Mouse (Mus musculus) neural tube, embryonic 14.5 days (tissue): ENCODE measurements around the gene Dact3. TPM values are rescaled to one million over a fixed set of nuclear protein-coding genes. Genes with fewer than 3 reads are reported as not detected.

Experiments
- ATAC-seq: fragments of 200-750 bp; cut with Nextera tagmentation; 2 replicates; pipeline ENCODE4 v1.8.0; 2017; ENCODE audit warnings: low read depth, mild to moderate bottlenecking, moderate TSS enrichment, moderate library complexity
- H3K27ac ChIP-seq: fragments of 300-500 bp; sonication (generic); 2 replicates; pipeline ENCODE4 v1.5.1; 2014; ENCODE audit warnings: low read depth, mild to moderate bottlenecking, control low read depth, low read length, moderate library complexity, mixed read lengths
- H3K27me3 ChIP-seq: fragments of 300-500 bp; sonication (generic); 2 replicates; pipeline ENCODE4 v1.6.1; 2014; ENCODE audit warnings: low read length; ENCODE audit not compliant: control insufficient read depth, insufficient read depth
- H3K36me3 ChIP-seq: fragments of 300-500 bp; sonication (generic); 2 replicates; pipeline ENCODE4 v1.6.1; 2014; ENCODE audit warnings: low read length, mixed read lengths; ENCODE audit not compliant: control insufficient read depth, insufficient read depth
- H3K4me1 ChIP-seq: fragments of 300-500 bp; sonication (generic); 2 replicates; pipeline ENCODE4 v1.6.1; 2014; ENCODE audit warnings: low read length; ENCODE audit not compliant: control insufficient read depth, insufficient read depth
- H3K4me2 ChIP-seq: fragments of 300-500 bp; sonication (generic); 2 replicates; pipeline ENCODE4 v1.6.1; 2014; ENCODE audit warnings: mild to moderate bottlenecking, low read depth, low read length, control low read depth
- H3K4me3 ChIP-seq: fragments of 300-500 bp; sonication (generic); 2 replicates; pipeline ENCODE4 v1.5.1; 2014; ENCODE audit warnings: low read depth, low read length, control low read depth, mixed read lengths
- H3K9ac ChIP-seq: fragments of 300-500 bp; sonication (generic); replicated peaks from 2 replicates; pipeline ENCODE4 v1.6.1; 2014; ENCODE audit warnings: low read depth, mild to moderate bottlenecking, control low read depth, low read length, mixed read lengths
- H3K9me3 ChIP-seq: fragments of 300-500 bp; sonication (generic); 2 replicates; pipeline ENCODE4 v1.6.1; 2016; ENCODE audit warnings: low read length; ENCODE audit not compliant: control insufficient read depth
- WGBS: fragments of 180-500 bp; shearing (Covaris S2); extraction: QIAGEN DNeasy Blood & Tissue Kit; methylation state at CpG from one replicate; pipeline ENCODE4 v1.1.7; 2014; 5-methylcytosine and 5-hydroxymethylcytosine counted together
- polyA plus RNA-seq: library from polyadenylated mRNA; unstranded; fragments of >200 nt; fragmentation: Nextera tagmentation; extraction: Ambion mirVana; gene quantifications from 2 replicates; pipeline ENCODE4 v1.2.1, GENCODE M21; 2014

The Dact3 gene
- polyA plus RNA-seq, 1 experiment from 2014 or later, result 6.1 TPM

GRCm38 (mm10) chr7:16847507-16847906, 27.6 kb upstream of the Dact3 start:
- Histone ChIP-seq H3K27ac (no peak overlapping the region), H3K4me2 (no peak overlapping the region), H3K9ac (no peak overlapping the region), H3K4me3 (no peak overlapping the region), H3K9me3 (no peaks in the 10 kb centered on the region), H3K4me1 (peaks cover 11% of the 10 kb centered on the region), H3K27me3 (no peaks in the 10 kb centered on the region), H3K36me3 (no peaks in the 10 kb centered on the region)
- WGBS, result 91% methylated on average over 19 of the region's 19 CpGs
- no peak for ATAC-seq

- 0 out of 2 replicates have a peak, but pooled peaks have one; percentile 3 for ATAC-seq
- H3K36me3 ChIP-seq, result peaks cover 5% of the 10 kb centered on the region; the same call in 1 of the 2 replicates
- H3K27me3 ChIP-seq, result no peaks in the 10 kb centered on the region
- H3K9ac ChIP-seq, result no peak overlapping the region
- H3K4me3 ChIP-seq, result no peak overlapping the region
- H3K4me1 ChIP-seq, result peaks cover 9% of the 10 kb centered on the region
- H3K27ac ChIP-seq, result no peak overlapping the region
- no peak overlapping the region for H3K4me2 ChIP-seq
- 19% methylated on average over 17 of the region's 17 CpGs for WGBS
- H3K9me3 ChIP-seq, result no peaks in the 10 kb centered on the region
These were observed 26.5 kb upstream of the Dact3 start for GRCm38 (mm10) chr7:16848579-16848978.

- WGBS, result 85% methylated on average over 4 of the region's 4 CpGs
- Histone ChIP-seq H3K27me3 (no peaks in the 10 kb centered on the region), H3K4me3 (no peak overlapping the region), H3K9me3 (no peaks in the 10 kb centered on the region), H3K9ac (no peak overlapping the region), H3K27ac (no peak overlapping the region), H3K36me3 (peaks cover 20% of the 10 kb centered on the region), H3K4me2 (no peak overlapping the region), H3K4me1 (no peaks in the 10 kb centered on the region)
- no peak for ATAC-seq
These were observed 23.5 kb upstream of the Dact3 start for GRCm38 (mm10) chr7:16851636-16852035.

GRCm38 (mm10) chr7:16853302-16853831, 21.8 kb upstream of the Dact3 start:
- H3K4me2 ChIP-seq, result no peak overlapping the region
- H3K9me3 ChIP-seq, result no peaks in the 10 kb centered on the region
- H3K9ac ChIP-seq, result no peak overlapping the region
- no peak overlapping the region for H3K4me3 ChIP-seq
- H3K36me3 ChIP-seq, result peaks cover 26% of the 10 kb centered on the region
- H3K4me1 ChIP-seq, result no peaks in the 10 kb centered on the region
- no peak overlapping the region for H3K27ac ChIP-seq
- no peak for ATAC-seq
- WGBS, result 86% methylated on average over 14 of the region's 14 CpGs
- no peaks in the 10 kb centered on the region for H3K27me3 ChIP-seq

GRCm38 (mm10) chr7:16858336-16858735, 16.8 kb upstream of the Dact3 start:
- no peaks in the 10 kb centered on the region for H3K9me3 ChIP-seq
- no peak overlapping the region for H3K9ac ChIP-seq
- H3K4me2 ChIP-seq, result no peak overlapping the region
- WGBS, result 18% methylated on average over 17 of the region's 17 CpGs
- H3K4me3 ChIP-seq, result no peak overlapping the region
- H3K27ac ChIP-seq, result no peak overlapping the region
- no peaks in the 10 kb centered on the region for H3K4me1 ChIP-seq
- H3K36me3 ChIP-seq, result peaks cover 21% of the 10 kb centered on the region
- no peaks in the 10 kb centered on the region for H3K27me3 ChIP-seq
- no peak for ATAC-seq

GRCm38 (mm10) chr7:16859902-16860651, 15.0 kb upstream of the Dact3 start:
- no peak for ATAC-seq
- Histone ChIP-seq H3K4me2 (no peak overlapping the region), H3K9me3 (no peaks in the 10 kb centered on the region), H3K4me3 (no peak overlapping the region), H3K9ac (no peak overlapping the region), H3K27ac (no peak overlapping the region), H3K36me3 (peaks cover 16% of the 10 kb centered on the region), H3K4me1 (no peaks in the 10 kb centered on the region), H3K27me3 (no peaks in the 10 kb centered on the region)
- WGBS, result 33% methylated on average over 5 of the region's 5 CpGs

- WGBS, result 92% methylated on average over 3 of the region's 3 CpGs
- H3K27me3 ChIP-seq, result no peaks in the 10 kb centered on the region
These were observed 7.6 kb upstream of the Dact3 start for GRCm38 (mm10) chr7:16867488-16867887.

GRCm38 (mm10) chr7:16869497-16869896, 5.6 kb upstream of the Dact3 start:
- Histone ChIP-seq H3K4me1 (no peaks in the 10 kb centered on the region), H3K36me3 (no peaks in the 10 kb centered on the region; the same call in none of the 2 replicates), H3K9ac (peak overlapping the region; percentile 50), H3K4me3 (peak overlapping the region; percentile 29), H3K27me3 (no peaks in the 10 kb centered on the region), H3K9me3 (no peaks in the 10 kb centered on the region), H3K4me2 (peak overlapping the region; percentile 57), H3K27ac (peak overlapping the region; percentile 85)
- peak; percentile 99 for ATAC-seq
- WGBS, result 13% methylated on average over 16 of the region's 16 CpGs

More at GRCm38 (mm10) chr7:16867488-16867887, 7.6 kb upstream of the Dact3 start:
- H3K9me3 ChIP-seq, result no peaks in the 10 kb centered on the region
- H3K4me2 ChIP-seq, result no peak overlapping the region
- no peak overlapping the region for H3K9ac ChIP-seq
- no peaks in the 10 kb centered on the region; the same call in none of the 2 replicates for H3K36me3 ChIP-seq
- no peak overlapping the region for H3K27ac ChIP-seq
- no peak for ATAC-seq
- H3K4me1 ChIP-seq, result no peaks in the 10 kb centered on the region
- no peak overlapping the region for H3K4me3 ChIP-seq

GRCm38 (mm10) chr7:16871600-16871999, 3.5 kb upstream of the Dact3 start:
- Histone ChIP-seq H3K27ac (no peak overlapping the region), H3K9ac (no peak overlapping the region), H3K4me2 (no peak overlapping the region), H3K9me3 (no peaks in the 10 kb centered on the region), H3K36me3 (no peaks in the 10 kb centered on the region; the same call in none of the 2 replicates), H3K27me3 (no peaks in the 10 kb centered on the region), H3K4me3 (no peak overlapping the region), H3K4me1 (peaks cover 8% of the 10 kb centered on the region)
- WGBS, result 86% methylated on average over 10 of the region's 10 CpGs
- ATAC-seq, result no peak
